Mouse (Mus musculus) cerebellum, adult 9-11 months (tissue): Measurements from ENCODE around the gene Pex14.

Experiments used
- DNase-seq: peaks from one replicate; pipeline ENCODE4 v3.0.0; 2022

Pex14 gene

DNA sequence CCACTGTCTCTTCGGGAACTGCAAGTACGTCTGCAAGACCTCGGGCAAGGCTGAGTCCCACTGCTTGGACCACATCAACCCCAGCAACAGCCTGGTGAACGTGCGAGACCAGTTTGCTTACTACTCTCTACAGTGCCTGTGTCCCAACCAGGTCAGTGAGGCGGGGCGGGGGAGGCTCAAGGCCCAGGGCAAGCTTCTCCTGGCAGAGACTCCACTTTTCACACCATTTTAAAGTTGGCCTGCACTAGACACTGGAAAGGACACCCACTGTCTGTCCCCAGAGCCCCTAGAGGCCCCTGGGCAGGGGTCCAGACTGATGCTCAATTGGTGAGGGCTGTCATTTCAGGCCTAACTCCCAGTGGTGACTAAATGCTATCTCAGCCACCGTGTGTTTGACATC, 153.6 kb downstream of the Pex14 start:
- no peak for DNase-seq

DNA sequence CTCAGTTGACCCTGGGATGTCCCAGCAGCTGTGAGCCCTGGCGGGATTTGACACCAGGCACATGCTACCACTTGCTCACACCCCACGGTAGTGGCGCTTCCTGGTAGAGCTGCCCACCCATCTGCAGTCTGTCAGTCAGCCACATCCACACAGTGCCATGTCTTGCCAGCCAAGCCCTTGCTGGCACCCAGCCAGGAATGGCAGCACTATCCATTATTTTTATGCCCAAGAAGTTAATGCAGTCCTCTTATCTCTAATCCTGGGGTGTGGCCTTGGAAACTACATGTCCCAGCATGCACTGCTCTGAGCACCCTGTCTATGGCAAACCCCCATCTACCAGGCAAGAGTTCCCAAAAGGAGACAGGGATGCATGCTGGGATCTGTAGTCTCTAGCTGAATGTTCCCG, 154.2 kb downstream of the Pex14 start:
- DNase-seq, result peak; percentile 31

DNA sequence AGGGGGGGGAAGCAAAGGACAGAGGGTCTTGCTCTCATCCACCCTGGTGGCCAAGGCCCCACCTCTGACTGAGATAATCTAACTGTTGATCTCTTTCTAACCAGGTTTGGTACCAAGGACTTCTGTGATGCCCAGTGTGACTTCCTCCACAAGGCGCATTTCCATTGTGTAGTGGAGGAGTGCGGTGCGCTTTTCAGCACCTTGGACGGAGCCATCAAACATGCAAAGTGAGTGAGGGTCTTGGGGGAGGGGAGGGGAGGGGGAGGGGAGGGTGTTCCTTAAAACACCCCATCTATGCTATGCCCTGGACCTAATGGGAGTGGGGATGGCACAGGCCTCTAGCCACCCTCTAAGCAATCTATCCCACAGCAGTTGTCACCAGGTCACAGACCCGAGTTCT, 156.6 kb downstream of the Pex14 start:
- DNase-seq, result no peak

DNA sequence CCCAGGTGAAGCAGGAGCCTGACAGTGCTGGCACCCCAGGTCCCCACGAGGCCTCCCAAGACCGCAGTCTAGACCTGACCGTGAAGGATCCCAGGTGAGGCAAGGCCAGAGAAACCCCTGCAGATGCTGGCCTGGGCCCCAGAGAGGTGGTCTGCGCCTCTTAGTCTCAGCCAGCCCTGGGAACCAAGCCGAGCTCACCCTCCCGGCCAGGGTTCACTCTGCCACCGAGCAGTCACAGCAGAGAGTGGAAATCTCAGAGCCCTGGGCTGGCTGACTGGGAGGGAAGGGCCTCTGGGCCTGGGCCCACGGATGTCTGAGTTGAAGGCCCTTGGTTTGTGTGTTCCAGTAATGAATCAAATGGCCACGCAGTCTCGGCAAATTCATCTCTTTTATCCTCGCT, 158.4 kb downstream of the Pex14 start:
- DNase-seq, result no peak

DNA sequence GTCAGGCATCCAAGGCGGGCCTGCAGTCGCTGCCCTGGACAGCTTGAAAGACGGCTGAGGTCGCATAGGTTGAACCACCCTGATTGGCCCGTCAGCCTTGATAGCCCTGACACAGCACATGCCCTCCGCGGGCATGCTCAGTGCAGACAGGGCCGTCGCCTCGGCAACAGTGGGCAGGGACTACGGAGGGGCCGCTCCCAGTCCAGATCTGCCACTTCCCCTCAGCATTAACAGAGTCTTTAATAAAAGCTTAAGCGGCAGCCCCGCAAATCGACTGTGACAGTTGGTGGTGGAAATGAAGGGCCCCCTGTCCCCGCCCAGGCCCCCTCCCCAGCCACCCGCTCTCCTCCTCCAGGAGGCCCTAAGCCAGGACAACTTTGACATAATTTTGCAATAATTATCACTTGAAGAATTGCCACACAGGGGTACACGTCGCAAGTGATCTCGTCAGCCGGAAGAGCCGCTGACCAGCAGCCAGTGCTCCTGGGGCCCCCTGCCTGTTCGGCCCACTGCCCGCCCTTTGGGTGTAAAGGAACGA, 158.9 kb downstream of the Pex14 start:
- DNase-seq, result no peak

DNA sequence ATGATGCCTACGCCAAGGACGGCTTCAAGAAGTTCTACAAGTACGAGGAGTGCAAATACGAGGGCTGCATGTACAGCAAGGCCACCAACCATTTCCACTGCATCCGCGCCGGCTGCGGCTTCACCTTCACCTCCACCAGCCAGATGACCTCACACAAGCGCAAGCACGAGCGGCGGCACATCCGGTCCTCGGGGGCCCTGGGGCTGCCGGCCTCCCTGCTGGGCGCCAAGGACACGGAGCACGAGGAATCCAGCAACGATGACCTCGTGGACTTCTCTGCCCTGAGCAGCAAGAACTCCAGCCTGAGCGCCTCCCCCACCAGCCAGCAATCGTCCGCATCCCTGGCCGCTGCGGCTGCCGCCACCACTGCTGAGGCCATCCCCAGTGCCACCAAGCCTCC, 161.1 kb downstream of the Pex14 start:
- no peak for DNase-seq

DNA sequence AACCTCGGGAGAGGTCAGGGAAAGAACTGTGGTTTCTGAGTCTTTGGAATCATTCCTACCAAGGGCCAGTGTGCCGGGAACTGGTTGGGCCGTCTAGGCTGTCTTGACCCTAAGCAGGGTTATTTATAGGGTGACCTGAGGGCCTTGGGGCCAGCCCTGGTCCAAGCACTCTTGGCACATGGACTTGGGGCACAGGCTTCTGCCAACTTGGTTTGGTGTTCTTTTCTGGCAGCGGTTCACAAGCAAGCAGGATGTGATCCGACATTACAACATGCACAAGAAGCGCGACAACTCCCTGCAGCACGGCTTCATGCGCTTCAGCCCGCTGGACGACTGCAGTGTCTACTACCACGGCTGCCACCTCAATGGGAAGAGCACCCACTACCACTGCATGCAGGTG, 162.9 kb downstream of the Pex14 start:
- no peak for DNase-seq

DNA sequence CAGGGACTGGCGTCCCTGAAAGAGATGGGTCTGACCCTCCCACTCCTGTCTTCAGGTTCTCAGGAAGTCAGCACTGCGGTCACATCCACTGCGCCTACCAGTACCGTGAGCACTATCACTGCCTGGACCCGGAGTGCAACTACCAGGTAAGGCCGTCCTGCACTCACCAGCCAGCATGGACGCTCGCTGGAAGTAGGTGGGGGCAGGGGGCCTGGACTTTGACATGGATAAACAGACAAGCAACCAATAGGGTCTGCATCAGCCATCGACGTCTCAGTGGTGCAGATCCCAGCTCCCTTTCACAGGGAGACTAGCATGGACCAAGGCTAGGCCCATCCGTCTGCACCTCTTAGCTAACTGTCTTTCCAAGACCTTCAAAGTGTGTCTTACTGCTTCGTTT, 163.6 kb downstream of the Pex14 start:
- DNase-seq, result no peak

DNA sequence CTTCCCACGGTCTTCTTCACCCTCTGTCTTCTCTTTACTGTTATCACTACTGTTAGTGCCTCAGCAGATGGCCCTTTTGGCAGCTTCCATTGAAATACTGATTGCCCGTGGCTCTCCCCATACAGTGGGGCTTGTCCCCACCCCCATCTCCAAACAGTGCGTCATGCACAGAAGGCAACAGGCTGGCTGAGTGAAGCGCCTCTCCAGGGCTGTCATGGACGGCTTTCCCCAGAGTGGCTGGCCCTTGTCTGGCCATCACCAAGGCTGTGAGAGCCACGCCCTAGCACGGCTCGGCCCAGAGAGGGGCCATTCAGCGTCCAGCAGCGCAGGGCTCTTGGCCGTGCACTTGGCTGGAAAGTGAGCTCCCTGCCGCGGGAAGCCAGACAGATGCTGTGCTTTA, 164.5 kb downstream of the Pex14 start:
- DNase-seq, result no peak

DNA sequence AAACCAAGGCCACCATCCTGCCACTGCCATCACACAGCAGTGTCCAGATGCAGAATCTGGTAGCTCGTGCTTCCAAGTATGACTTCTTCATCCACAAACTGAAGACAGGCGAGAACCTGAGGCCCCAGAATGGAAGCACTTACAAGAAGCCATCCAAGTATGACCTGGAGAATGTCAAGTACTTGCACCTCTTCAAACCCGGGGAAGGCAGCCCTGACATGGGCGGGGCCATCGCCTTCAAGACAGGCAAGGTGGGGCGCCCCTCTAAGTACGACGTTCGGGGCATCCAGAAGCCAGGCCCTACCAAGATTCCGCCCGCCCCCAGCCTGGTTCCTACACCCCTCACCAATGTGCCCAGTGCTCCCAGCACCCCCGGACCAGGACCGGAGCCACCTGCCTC, 166.6 kb downstream of the Pex14 start:
- no peak for DNase-seq

DNA sequence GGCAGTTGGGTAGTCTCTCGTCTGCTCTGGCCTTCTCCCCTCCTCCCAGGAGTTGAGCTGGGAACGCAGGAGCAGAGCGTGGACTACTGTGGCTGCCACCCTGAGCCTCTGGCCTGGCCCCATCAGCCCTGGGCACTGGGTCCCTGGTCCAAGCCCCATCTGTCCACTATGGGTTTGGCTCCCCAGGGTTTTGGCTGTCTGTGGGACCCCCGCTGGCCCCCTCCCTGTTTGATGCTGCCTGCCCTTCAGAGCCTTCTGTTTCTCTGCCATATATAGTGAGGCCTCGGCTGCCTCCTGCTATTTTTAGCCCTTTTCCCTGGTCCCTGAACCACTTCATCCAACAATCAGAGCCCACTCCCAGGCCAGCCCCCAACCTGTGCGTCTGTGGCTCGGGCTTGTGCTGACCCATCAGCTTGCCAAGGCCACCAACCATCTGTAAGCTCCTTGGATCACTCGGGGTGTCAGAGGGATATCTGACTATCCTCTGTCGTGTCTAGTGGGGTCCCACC, 168.9 kb downstream of the Pex14 start:
- no peak for DNase-seq

DNA sequence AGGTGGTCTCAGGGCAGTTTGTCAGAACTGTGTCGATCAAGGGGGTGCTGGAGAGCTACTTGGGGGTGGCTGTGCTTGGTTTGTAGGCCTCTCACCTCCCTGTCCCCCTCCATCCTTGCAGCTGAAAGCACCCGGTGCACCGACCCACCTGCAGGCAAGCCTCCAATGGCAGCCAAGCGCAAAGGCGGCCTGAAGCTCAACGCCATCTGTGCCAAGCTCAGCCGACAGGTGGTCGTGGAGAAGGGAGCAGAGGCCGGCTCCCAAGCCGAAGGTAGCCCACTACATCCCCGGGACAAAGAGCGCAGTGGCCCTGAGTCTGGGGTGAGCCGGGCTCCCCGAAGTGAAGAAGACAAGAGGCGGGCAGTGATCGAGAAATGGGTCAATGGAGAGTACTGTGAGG, 170.8 kb downstream of the Pex14 start:
- no peak for DNase-seq

DNA sequence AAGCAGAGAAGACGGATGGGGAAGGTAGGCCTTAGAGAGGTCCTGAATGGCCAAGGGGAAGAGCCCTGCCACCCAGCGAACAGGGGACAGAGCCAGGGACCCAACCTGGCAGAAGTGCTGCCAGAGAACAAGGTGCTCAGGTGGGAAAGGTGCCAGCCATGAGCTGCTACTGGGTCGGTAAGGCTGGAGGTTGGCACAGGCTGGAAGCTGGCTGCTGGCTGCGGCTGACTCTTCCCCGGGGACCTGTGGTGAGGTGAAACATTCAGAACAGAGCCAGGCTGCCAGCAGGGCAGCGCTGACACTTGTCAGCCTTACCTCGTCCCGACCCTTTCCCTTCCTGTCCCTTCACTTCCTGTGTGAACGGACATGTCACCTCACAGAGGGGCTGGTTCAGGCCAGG, 171.4 kb downstream of the Pex14 start:
- DNase-seq, result no peak

DNA sequence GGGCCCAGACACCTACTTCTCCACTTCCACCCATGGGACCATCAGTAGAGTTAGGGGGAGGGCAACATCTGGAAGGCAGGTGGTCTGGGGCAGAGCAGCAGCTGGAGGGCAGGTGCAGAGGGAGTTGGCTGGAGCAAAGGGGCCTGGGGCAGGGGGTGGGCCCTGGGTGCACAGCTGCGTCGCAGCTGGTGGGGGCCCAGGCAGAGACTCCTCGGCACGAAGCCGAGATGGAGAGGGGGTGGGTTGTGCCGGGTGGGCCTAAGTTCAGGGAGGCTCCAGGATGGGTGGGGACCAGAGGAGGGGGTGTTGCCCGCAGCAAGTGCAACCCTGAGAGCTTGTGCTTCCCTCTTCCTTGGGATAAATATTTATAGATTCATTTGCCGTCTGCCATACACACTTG, 173.2 kb downstream of the Pex14 start:
- DNase-seq, result no peak

DNA sequence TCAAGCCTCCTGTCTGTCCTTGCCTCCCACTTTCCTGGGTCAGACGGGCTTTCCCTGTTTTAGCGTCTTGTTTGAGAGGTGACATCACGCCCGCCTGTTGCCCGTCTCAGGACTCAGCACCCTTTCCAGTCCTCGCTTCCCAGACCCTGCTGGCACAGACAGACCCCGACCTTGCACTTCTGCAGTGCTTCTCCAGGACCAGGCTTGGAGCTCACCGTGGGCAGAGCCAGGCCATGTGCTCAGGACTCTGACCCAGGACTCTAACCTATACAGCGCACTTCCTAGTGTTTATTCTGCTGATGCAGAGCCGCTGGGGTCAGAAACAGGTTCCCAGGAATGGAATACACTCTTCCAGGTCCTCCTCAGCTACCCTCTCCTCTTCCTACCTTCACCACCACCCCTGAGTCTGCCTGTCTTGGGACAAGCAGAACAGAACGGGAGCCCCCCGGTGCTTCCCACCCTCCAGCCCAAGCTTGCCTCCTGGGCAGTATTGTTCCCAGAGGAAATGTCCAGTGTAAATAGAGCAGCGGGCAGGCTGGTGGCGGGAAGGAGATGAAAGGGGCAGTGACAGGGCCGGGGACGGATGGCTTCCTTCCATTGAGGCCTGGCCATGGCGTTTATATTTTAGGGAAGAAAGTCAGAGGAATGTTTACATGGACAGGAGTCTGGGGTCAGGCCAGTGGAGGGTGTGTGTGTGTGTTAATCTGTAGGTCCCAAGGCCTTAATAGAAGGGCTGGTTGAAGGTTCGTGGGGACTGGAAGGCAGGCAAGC, 173.9 kb downstream of the Pex14 start:
- no peak for DNase-seq

DNA sequence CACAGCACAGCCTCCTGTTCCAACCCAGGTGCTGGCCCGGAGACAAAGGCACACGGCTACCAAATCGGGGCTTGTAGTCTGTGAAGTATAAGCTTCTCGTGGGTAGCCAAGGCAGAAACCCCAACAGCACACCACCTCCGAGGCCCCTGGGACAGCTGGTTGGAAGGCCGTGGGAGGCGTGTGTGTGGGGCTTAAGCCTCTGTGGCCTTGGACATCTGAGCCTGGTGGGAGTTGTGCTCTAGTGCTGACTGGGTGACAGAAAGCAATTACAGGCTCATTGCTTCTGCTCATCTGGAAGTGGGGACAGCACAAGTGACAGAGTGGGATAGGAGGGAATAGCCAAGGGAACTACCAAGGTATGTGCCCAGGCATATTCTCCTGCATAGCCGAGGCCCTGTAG, 175.7 kb downstream of the Pex14 start:
- no peak for DNase-seq

DNA sequence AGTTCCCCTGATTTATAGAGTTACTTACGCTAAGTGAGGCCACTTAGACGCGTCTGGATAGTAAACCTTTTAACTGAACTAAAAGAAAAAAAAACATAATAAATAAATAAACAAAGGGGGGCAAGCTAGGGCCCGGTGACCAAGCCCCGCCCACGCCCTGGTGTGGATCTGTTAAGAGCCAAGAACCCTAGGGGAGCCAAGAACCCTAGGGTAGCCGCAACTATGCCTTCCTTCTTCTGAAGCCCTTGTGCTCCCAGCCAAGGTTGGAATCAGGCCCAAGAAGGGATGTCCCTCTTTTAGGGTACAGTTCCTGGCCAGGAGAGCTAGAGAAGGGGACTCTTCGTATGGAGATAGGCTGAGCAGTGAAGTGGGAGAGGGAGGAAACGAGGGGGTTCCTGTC, 176.3 kb downstream of the Pex14 start:
- DNase-seq, result no peak

DNA sequence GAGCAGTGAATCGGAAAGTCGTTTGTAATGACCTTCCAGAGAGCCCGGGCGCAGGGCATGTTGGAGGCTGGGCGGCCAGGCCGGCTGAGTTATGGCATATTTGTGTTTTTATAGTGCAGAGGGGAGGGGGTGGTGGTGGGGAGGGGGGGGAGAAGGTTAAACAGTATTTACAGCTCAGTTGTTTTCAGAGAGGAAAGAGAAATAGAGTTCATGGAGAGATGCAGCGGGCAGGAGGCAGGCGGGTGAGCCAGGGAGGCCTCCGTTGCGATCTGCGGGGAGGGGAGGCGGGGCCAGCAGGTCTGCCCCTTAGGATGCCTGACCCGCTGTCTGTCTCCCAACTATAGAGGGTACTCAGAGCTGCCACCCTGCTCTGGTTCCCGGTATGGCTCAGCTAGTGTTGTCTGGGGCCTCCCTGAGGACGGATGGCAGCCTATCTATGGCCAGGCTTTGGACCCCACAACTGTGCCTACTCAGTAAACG, 177.4 kb downstream of the Pex14 start:
- no peak for DNase-seq

DNA sequence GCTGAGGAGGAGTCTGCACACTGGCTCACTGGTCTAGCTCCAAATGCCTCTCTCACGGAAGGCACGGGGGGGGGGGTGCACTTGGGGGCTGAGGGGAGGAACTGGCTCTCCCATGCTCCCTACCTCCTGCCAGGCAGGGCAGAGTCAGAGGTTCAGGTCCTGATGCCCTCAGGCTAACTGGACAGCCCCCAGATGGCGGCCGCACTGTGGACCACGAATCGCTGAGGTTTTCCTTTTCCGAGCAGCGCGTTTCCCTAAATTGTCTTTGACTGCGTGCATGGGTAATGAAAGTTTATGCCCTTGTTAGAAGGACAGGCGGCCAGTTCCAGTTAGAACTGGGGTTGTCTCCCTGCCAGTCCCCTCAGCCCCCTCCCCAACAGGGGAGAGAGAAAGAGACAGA, 179.1 kb downstream of the Pex14 start:
- DNase-seq, result no peak

DNA sequence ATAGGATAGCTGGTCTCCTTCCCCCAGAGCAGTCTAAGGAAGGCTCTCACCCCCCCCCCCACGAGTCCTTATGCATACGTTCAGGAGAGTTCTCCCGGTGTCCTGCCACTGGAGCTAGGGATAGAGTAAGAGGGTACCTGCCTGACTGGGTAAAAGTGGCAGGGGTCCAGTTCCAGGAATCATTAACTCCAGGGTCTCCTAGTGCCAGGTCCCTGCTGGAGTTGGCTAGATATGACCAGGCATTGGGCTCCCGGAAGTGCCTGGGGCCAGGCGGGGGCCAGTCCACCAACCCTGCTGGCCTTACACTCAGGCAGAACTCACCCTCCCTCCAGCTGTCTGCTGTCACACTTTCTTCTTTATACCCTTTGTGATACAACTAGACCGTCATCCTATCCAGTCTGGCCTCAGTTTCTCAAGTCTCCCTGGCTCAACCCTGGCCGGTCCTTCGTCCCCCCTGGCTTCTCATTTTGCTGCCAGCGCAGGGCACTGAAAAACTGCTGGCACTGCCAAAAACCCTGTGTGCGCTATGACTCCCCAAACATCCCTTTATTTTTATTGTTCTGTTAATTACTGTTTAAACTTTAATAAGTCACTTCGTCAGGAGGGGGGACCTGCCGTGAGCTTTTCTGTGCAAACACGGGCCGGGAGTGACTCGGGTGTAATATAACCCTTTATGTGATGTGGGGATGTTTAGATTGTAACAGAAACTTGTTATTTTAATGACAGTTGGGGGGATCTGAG, 180.8 kb downstream of the Pex14 start:
- no peak for DNase-seq

DNA sequence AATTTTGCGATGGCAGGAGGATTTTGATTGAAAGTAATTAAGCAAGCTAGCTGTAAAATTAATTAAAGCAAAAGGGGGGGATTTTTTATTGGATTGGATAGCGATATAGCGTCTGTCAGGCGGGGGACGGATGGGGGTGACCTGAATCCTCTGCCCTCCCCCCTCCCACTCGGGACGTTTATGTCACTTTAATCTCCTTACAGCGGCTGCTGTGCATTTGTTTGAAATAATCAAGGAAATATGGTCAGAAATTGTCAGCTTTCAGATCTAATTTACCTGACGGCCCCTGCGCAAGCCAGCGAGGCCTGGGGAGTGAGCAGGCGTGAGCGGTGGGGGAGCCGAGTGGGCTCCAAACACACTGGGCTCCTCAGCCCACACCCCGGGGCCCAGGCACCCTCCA, 183.8 kb downstream of the Pex14 start:
- DNase-seq, result no peak

DNA sequence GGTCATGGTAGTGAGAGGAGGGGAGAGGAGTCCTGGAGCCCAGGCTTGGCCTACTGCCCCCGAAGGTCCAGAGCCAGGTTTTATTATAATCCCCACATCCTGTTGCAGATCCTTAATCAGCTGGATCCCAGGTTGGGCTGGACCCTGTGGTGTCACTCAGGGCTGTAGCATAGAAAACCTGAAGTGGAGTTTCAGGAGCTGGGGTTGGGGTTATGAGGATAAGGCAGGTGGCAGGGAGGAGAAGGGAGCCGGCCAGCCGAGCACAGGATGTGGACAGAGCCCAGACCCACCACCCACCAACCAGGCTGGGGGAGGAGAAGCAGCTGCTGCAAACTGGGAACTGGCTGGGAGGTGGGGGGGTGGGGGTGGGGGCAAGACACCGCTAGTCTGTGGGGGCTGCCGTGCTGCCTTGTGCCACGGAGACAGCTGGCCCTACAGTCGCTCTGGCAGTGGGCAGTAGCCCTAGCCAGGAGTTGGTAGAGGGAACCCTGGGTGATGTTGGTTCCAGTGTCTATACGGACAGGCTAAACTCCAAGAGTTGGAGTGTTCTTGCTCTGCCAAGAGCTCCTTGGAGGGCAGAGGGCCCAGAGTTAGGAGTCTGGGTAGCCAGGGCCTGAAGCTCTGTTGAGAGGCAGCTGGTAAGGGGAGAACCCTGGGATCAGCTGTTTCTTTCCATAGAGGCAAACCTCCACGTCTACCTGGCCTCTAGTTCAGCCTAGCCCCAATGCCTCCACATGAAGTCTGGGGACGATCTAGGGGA, 184.6 kb downstream of the Pex14 start:
- no peak for DNase-seq

DNA sequence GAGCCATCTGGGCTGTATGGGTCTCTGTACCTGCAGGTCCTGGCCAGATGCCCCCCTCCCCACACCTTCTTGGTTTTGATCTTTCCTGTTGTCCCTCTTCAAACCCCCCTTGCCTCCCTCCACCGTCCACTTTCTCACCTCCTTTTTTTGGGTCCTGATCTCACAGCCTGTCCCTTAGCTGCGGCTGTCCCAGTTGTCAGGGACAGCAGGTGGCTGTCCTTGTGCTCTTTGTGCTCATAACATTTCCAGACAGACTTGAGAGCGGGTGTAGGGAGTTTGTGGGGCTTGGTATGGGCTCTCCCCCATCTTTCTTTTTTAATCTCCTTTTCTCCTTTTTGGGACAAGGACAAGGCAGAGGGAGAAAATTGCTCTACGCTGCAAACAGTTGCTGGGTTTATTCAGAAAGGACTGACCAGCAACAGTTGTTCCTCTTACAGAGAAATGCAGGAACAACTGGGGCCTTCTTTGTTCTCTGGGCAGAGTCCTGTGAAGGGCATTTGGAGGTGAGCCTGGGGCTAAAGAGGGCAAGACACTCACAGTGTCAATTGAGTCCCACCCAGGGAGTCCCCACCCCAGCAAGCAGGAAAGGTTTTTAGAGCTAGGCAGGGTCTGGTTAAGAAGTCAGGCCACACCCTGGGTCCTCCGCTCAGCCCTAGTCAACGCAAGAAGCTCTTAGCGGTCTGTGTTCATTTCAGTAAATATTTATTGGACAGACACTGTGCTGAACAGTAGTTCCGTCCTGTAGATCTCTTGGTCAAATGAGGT, 186.7 kb downstream of the Pex14 start:
- no peak for DNase-seq
